Mouse (Mus musculus): Measurements from ENCODE around the gene C87414. TPM values are rescaled to one million over a fixed set of nuclear protein-coding genes. Genes with fewer than 3 reads are reported as not detected.
"Not testable (repeated sequence)": the region's sequence is repeated elsewhere in the genome, so short reads cannot be mapped to it uniquely, and the experiment has no call there.

The C87414 gene
- polyA plus RNA-seq (2012; rRNA removed): not detected in 2 replicates

DNA sequence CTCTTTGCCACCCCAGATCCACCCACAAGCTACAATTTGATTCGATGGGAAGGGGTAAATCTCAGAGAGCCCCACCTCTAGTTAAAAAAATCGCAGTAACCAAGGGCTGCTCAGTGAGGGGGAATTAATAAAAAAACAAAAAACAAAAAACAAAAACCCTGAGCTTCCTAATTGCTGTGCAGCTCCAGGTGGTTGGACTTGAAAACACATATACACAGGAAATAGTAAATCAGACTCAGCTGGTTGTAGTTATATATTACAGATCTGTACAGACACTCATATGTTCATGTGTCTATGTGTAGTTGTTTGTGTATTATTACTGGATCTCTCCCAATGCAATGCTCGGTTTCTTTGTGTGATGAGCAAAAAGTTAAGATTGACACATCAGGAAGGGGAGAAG is at the start of gene C87414:
Gene C87414 (minus strand): TSS at position 101 of the 400 bp plus-strand sequence.
- H3K27me3 ChIP-seq (ENCODE audit: control insufficient read depth, insufficient read depth, low read length); H3K27ac ChIP-seq (ENCODE audit: insufficient read depth, low read depth, low read length); H3K36me3 ChIP-seq (ENCODE audit: control insufficient read depth, insufficient read depth, low read length); H3K4me1 ChIP-seq (ENCODE audit: control insufficient read depth, insufficient read depth, insufficient read length, low read length); H3K4me3 ChIP-seq (ENCODE audit: low read depth, low read length): not testable (repeated sequence)
- WGBS: 81% methylated on average over 1 of the region's 3 CpGs

DNA sequence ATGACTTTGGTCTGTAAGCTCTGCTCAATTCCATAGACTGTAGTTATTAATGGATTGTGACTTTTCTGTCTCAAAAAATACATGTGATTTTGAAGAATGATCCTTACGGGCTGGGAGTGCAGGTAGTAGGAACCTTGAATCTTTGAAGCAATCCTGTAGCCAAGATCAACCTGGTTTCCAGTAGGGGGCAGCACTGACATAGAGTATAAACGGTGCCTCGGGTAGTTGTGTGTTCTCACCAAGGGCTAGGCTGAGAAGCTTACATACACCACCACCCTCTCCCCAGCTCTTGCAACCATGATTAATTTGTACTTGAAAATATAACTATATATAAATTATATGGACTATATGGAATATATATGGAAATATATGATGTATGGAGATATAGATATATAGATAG is 13.3 kb upstream of the C87414 start:
- H3K36me3 ChIP-seq (ENCODE audit: control insufficient read depth, insufficient read depth, low read length); H3K27me3 ChIP-seq (ENCODE audit: control insufficient read depth, insufficient read depth, low read length): not testable (repeated sequence)
- 52% methylated on average over 3 of the region's 3 CpGs for WGBS

More for the DNA sequence above, 13.3 kb upstream of the C87414 start:
- H3K4me3 ChIP-seq (ENCODE audit: low read depth, low read length); H3K4me1 ChIP-seq (ENCODE audit: control insufficient read depth, insufficient read depth, insufficient read length, low read length); H3K27ac ChIP-seq (ENCODE audit: insufficient read depth, low read depth, low read length): not testable (repeated sequence)

Other genes starting within 250 kb of the C87414 start
- gene Gm16427, start 131.4 kb downstream of the C87414 start, polyA plus RNA-seq (2012; rRNA removed): not detected in 2 replicates
- gene Gm7792, start 172.2 kb upstream of the C87414 start, polyA plus RNA-seq (2012; rRNA removed): not detected in 2 replicates